Mouse (Mus musculus): ENCODE measurements around the gene Grik4.

GRCm38 (mm10) chr9:42721718-42722117 lies 222.6 kb downstream of the Grik4 start:
- no peak for TF ChIP-seq CTCF (IDR thresholded peaks at IDR 0.05; ENCODE audit: borderline replicate concordance, insufficient read depth, low read length)
- no peak for TF ChIP-seq POLR2A (IDR thresholded peaks at IDR 0.05; ENCODE audit: low read depth, low read length)

All from embryonic fibroblast, embryonic 13.5 days (primary cell).